Mouse (Mus musculus) T-helper 1 cell (primary cell): ENCODE data around the gene Zfp819.
"Not testable (repeated sequence)": the region's sequence is repeated elsewhere in the genome, so short reads cannot be mapped to it uniquely, and the experiment has no call there.

Experiments
- in situ Hi-C: fragments of 300-600 bp; cut with MboI, MseI; formaldehyde crosslinking; loops from one replicate; pipeline ENCODE4 v1.15.1; 2025; ENCODE audit warnings: high pct_unique_total_duplicates

Zfp819 gene

GRCm38 (mm10) chr7:43642587-43642986 lies 35.6 kb downstream of the Zfp819 start:
- in situ Hi-C loops: no loop called here

GRCm38 (mm10) chr7:43643046-43643652 lies 36.2 kb downstream of the Zfp819 start:
- in situ Hi-C loops: no loop called here

GRCm38 (mm10) chr7:43652683-43653082 lies 45.7 kb downstream of the Zfp819 start:
- in situ Hi-C loops: no loop called here

- in situ Hi-C loops: no loop called here
These were observed 47.5 kb downstream of the Zfp819 start for GRCm38 (mm10) chr7:43654519-43654918.

GRCm38 (mm10) chr7:43656232-43656631 lies 49.3 kb downstream of the Zfp819 start:
- in situ Hi-C loops: no loop called here

GRCm38 (mm10) chr7:43660002-43660401 lies 53.0 kb downstream of the Zfp819 start, which contains the start of gene Siglece:
Gene Siglece (minus strand): TSS chr7:43660161.
- in situ Hi-C loops: no loop called here

GRCm38 (mm10) chr7:43662804-43663203 lies 55.8 kb downstream of the Zfp819 start:
- in situ Hi-C loops: no loop called here

- in situ Hi-C loops: not testable (repeated sequence)
These were observed 60.3 kb downstream of the Zfp819 start for GRCm38 (mm10) chr7:43667221-43667620.
